Mouse (Mus musculus): ENCODE measurements around the gene Ramac. TPM values are rescaled to one million over a fixed set of nuclear protein-coding genes. Genes with fewer than 3 reads are reported as not detected.

Gene Ramac
- polyA plus RNA-seq (2012; rRNA removed): 24.5 and 28.7 TPM in 2 replicates

DNA sequence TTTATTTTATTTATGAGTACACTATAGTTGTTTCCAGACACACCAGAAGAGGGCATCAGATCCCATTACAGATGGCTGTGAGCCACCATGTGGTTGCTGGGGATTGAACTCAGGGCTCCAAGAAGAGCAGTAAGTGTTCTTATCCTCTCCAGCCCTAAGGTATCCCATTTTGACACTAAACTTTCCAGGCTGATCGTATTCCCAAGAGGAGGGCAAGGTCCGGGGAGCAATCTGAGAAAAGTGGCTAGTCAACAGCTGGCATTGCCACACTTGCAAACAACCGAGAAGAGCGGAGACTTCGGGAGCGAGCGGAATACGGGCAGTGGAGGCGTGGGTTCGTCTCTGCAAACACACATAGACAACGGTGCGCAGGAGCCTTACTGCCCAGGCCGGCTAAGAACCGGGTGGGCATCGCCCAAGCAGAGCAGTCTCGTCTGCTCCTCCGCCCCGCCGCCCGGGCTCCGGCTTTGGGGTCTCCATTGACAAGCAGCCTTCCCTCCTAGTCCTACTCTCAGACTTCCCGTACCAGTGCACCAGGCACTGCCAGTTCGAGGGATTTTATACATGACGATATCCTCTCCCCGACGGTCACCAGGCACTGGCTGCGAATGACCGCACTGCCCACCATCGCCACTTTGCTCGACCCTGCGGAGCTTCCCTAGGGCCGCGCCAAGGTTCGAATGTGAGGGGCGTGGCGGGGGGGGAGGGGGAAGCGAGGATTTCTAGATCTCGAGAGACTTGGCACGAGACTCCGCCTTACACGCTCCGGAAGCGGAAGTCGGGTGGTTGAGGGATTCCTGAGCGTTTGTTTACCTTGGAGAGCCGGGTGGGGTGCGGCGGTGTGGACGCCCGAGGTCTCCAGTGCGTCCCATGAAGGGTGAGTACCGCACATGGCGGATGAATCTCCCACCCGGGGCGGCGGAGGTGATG is at the start of gene Ramac:
Ramac (plus strand) TSS at position 746 of the 930 bp plus-strand sequence.

DNA sequence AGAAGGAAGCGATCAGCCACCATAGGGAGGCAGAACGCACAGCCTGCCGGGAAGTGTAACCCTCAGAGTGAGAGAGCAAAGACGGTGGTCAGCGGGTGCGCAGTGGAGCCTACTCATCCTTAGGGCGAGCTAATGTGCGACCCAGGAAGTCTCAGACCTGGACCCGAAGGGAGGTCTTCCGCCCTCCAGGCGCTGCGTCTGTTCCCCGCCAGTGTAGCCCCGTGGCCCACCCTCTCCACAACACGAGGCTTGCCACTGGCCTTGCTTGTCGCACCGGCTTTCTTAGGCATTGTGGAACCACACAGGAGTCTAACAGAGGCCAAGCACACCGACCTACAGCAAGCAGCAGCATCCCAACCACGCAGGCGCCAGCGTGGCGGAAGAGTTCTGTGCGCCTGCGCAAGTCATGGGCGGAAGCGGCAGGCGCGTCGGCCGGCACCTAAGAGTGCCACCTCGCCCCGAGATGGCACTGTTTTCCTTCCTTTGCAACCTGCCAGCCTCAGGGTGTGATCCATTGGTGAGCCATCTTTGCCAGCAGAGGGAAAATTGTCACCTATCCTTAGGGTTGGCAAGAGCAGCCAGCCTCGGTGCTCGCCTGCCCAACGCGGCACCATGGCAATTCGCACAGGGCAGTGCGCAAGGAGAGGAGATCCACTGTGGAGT is 26.5 kb downstream of the Ramac start, which contains the start of gene 3110040N11Rik:
3110040N11Rik (minus strand) TSS at position 384 of the 663 bp plus-strand sequence.

Other genes starting within 250 kb of the Ramac start
- gene Fsd2, start 196.0 kb upstream of the Ramac start, polyA plus RNA-seq (2012; rRNA removed): 0.08 and 0.09 TPM in 2 replicates
- 6.4 and 6.8 TPM in 2 replicates for gene Whamm, start 191.7 kb upstream of the Ramac start, polyA plus RNA-seq (2012; rRNA removed)
- 2.5 and 2.9 TPM in 2 replicates for gene Homer2, start 55.4 kb upstream of the Ramac start, polyA plus RNA-seq (2012; rRNA removed)
- 21.0 and 21.2 TPM in 2 replicates for gene 3110040N11Rik, start 26.6 kb downstream of the Ramac start, polyA plus RNA-seq (2012; rRNA removed)
- gene Btbd1, start 66.5 kb downstream of the Ramac start, polyA plus RNA-seq (2012; rRNA removed): 15.0 and 18.7 TPM in 2 replicates
- gene Gm10160, start 92.9 kb downstream of the Ramac start, polyA plus RNA-seq (2012; rRNA removed): not detected in 2 replicates
- gene Tm6sf1, start 96.1 kb downstream of the Ramac start, polyA plus RNA-seq (2012; rRNA removed): 8.7 and 11.6 TPM in 2 replicates
- gene Hdgfl3, start 171.5 kb downstream of the Ramac start, polyA plus RNA-seq (2012; rRNA removed): 0.23 and 0.33 TPM in 2 replicates
- 0.24 and 0.34 TPM in 2 replicates for gene Bnc1, start 229.4 kb downstream of the Ramac start, polyA plus RNA-seq (2012; rRNA removed)

Measured in liver, embryonic 14 days (tissue).